ENCODE assay signal across 9 mouse cellular contexts in genomic region chr10:20490775-20491174, GRCm38 (mm10).
A peak's percentile ranks its signal among the peaks of the same experiment; 100 is the strongest.
DNase-seq lines count a peak whose midpoint lies in the region; ATAC-seq and TF ChIP-seq lines count a peak whose summit lies in the region.
"Had no signal": no experiment of that assay in that cellular context is flagged by ENCODE, and none has a peak within 500 bp of the region (broad histone marks: within the 10 kb centered on the region; RNA-seq: fewer than 3 reads in every experiment).

No protein-coding gene starts in this region.

- H3K27me3 ChIP-seq in liver, postnatal 0 days (ENCODE audit: insufficient read depth, low read length) = no peaks in the 10 kb centered on the region
- H3K27me3 ChIP-seq in liver, embryonic 11.5 days (replicated peaks; ENCODE audit: control insufficient read depth, insufficient read depth, low read length) = no peaks in the 10 kb centered on the region
- H3K27me3 ChIP-seq in stomach, postnatal 0 days (ENCODE audit: control insufficient read depth, insufficient read depth, low read length) = no peaks in the 10 kb centered on the region

- H3K9me3 ChIP-seq in liver, postnatal 0 days (ENCODE audit: low read length) = no peaks in the 10 kb centered on the region
- no peaks in the 10 kb centered on the region for H3K9me3 ChIP-seq in liver, embryonic 11.5 days (ENCODE audit: control insufficient read depth, low read length)
- H3K9me3 ChIP-seq in stomach, postnatal 0 days (ENCODE audit: control insufficient read depth, low read length) = no peaks in the 10 kb centered on the region

- no peak overlapping the region for H3K9ac ChIP-seq in liver, postnatal 0 days (replicated peaks)
- H3K9ac ChIP-seq in liver, embryonic 11.5 days (ENCODE audit: low read depth, low read length) = no peak overlapping the region
- H3K9ac ChIP-seq in stomach, postnatal 0 days (ENCODE audit: low read length) = no peak overlapping the region

- H3K4me1 ChIP-seq in liver, postnatal 0 days (ENCODE audit: insufficient read depth) = no peaks in the 10 kb centered on the region
- no peaks in the 10 kb centered on the region for H3K4me1 ChIP-seq in liver, embryonic 11.5 days (replicated peaks; ENCODE audit: control insufficient read depth, insufficient read depth, low read length)
- H3K4me1 ChIP-seq in stomach, postnatal 0 days (replicated peaks; ENCODE audit: control insufficient read depth, insufficient read depth) = no peaks in the 10 kb centered on the region

- TF ChIP-seq EP300 in liver, postnatal 0 days (IDR thresholded peaks at IDR 0.05; ENCODE audit: low read depth) = no peak
- no peak for TF ChIP-seq EP300 in stomach, postnatal 0 days (optimal IDR thresholded peaks at IDR 0.05)

- H3K4me2 ChIP-seq in liver, postnatal 0 days (ENCODE audit: low read depth, low read length) = no peak overlapping the region
- H3K4me2 ChIP-seq in liver, embryonic 11.5 days = no peak overlapping the region
- no peak overlapping the region for H3K4me2 ChIP-seq in stomach, postnatal 0 days (replicated peaks; ENCODE audit: low read depth)

- intact Hi-C loops in gastrocnemius, adult 2 months (cut with DNase I) = no loop called here

- H3K27ac ChIP-seq in gastrocnemius, adult 2 months = peak overlapping the region; percentile 81
- no peak overlapping the region for H3K27ac ChIP-seq in liver, postnatal 0 days (ENCODE audit: low read depth)
- no peak overlapping the region for H3K27ac ChIP-seq in liver, embryonic 11.5 days (ENCODE audit: low read depth, low read length)
- H3K27ac ChIP-seq in stomach, postnatal 0 days (replicated peaks) = no peak overlapping the region

- no peak for DNase-seq in gastrocnemius, adult 2 months
- no peak for DNase-seq in gastrocnemius, postnatal 4 days (ENCODE audit: low spot score in 2 of 2)
- DNase-seq in liver, postnatal 0 days = no peak
- DNase-seq in liver, embryonic 11.5 days (ENCODE audit: low spot score) = no peak
- DNase-seq in c-Kit-positive CD71-negative TER-119-negative erythroid progenitor cells, embryonic 14.5 days (ENCODE audit: low read depth) = peak; percentile 12
- no peak for DNase-seq in stomach, postnatal 0 days (ENCODE audit: low spot score)
- DNase-seq in cerebellum, postnatal 10 days = no peak
- DNase-seq in adrenal gland, adult 8-10 months = no peak
- DNase-seq: cerebellum, adult 9-11 months had no signal

- TF ChIP-seq CTCF in gastrocnemius, adult 2 months (IDR thresholded peaks at IDR 0.05) = peak; percentile 8; the same call in 1 of the 2 replicates
- TF ChIP-seq CTCF in liver, postnatal 0 days (IDR thresholded peaks at IDR 0.05; ENCODE audit: low read depth) = peak; percentile 39
- TF ChIP-seq CTCF in stomach, postnatal 0 days (IDR thresholded peaks at IDR 0.05; ENCODE audit: low read depth) = peak; percentile 38

- ATAC-seq in liver, postnatal 0 days = no peak
- no peak for ATAC-seq in liver, embryonic 11.5 days (replicated peaks; ENCODE audit: low FRiP score)
- ATAC-seq in stomach, postnatal 0 days (ENCODE audit: low FRiP score, low TSS enrichment) = no peak

- WGBS in liver, postnatal 0 days (ENCODE audit: insufficient replicate concordance) = 19% methylated on average over 1 of the region's 1 CpGs
- 46% methylated on average over 1 of the region's 1 CpGs for WGBS in liver, embryonic 11.5 days
- 56% methylated on average over 1 of the region's 1 CpGs for WGBS in stomach, postnatal 0 days

- H3K36me3 ChIP-seq in liver, postnatal 0 days (replicated peaks; ENCODE audit: insufficient read depth, low read length) = no peaks in the 10 kb centered on the region
- no peaks in the 10 kb centered on the region for H3K36me3 ChIP-seq in liver, embryonic 11.5 days (ENCODE audit: control insufficient read depth, insufficient read depth, low read length)
- no peaks in the 10 kb centered on the region for H3K36me3 ChIP-seq in stomach, postnatal 0 days (ENCODE audit: control insufficient read depth, insufficient read depth, low read length)

- H3K4me3 ChIP-seq in gastrocnemius, adult 2 months = no peak overlapping the region
- no peak overlapping the region for H3K4me3 ChIP-seq in liver, postnatal 0 days (ENCODE audit: low read depth, low read length)
- H3K4me3 ChIP-seq in liver, embryonic 11.5 days (ENCODE audit: low read depth, low read length) = no peak overlapping the region
- H3K4me3 ChIP-seq in stomach, postnatal 0 days (ENCODE audit: low read depth, low read length) = no peak overlapping the region
